11 mouse cellular contexts compared by ENCODE assay signal in genomic region chr17:79454526-79454925, GRCm38 (mm10).
DNase-seq lines count a peak whose midpoint lies in the region; ATAC-seq lines count a peak whose summit lies in the region.
"Had no signal": no experiment of that assay in that cellular context is flagged by ENCODE, and none has a peak within 500 bp of the region (broad histone marks: within the 10 kb centered on the region; RNA-seq: fewer than 3 reads in every experiment).

No protein-coding gene starts in this region.

- no peaks in the 10 kb centered on the region for H3K27me3 ChIP-seq in kidney, embryonic 16.5 days (ENCODE audit: insufficient read depth, low read length)
- H3K27me3 ChIP-seq in hindbrain, embryonic 16.5 days (replicated peaks; ENCODE audit: control insufficient read depth, insufficient read depth, low read length): no peaks in the 10 kb centered on the region
- H3K27me3 ChIP-seq: megakaryocyte, embryonic 14.5 days had no signal

- H3K4me2 ChIP-seq in kidney, embryonic 16.5 days (replicated peaks; ENCODE audit: low read depth, low read length): no peak overlapping the region
- H3K4me2 ChIP-seq in hindbrain, embryonic 16.5 days (ENCODE audit: low read length): no peak overlapping the region

- H3K4me3 ChIP-seq in kidney, embryonic 16.5 days (ENCODE audit: low read length): no peak overlapping the region
- no peak overlapping the region for H3K4me3 ChIP-seq in hindbrain, embryonic 16.5 days (ENCODE audit: low read length)
- H3K4me3 ChIP-seq: megakaryocyte, embryonic 14.5 days had no signal

- ATAC-seq in kidney, embryonic 16.5 days (ENCODE audit: low FRiP score, low TSS enrichment): peak; percentile 63
- ATAC-seq in hindbrain, embryonic 16.5 days: no peak

- no peaks in the 10 kb centered on the region for H3K36me3 ChIP-seq in kidney, embryonic 16.5 days (ENCODE audit: insufficient read depth, low read length)
- H3K36me3 ChIP-seq in hindbrain, embryonic 16.5 days (ENCODE audit: control insufficient read depth, insufficient read depth, low read length): no peaks in the 10 kb centered on the region

- no peaks in the 10 kb centered on the region for H3K9me3 ChIP-seq in kidney, embryonic 16.5 days (ENCODE audit: low read length)
- H3K9me3 ChIP-seq in hindbrain, embryonic 16.5 days (ENCODE audit: control insufficient read depth, low read length): no peaks in the 10 kb centered on the region

- H3K4me1 ChIP-seq in kidney, embryonic 16.5 days (ENCODE audit: insufficient read depth, low read length): peaks cover 17% of the 10 kb centered on the region; the same call in 1 of the 2 replicates
- no peaks in the 10 kb centered on the region for H3K4me1 ChIP-seq in hindbrain, embryonic 16.5 days (ENCODE audit: control insufficient read depth, insufficient read depth, low read depth, low read length)
- H3K4me1 ChIP-seq: megakaryocyte, embryonic 14.5 days had no signal

- no peak overlapping the region for H3K9ac ChIP-seq in kidney, embryonic 16.5 days (replicated peaks; ENCODE audit: low read length)
- H3K9ac ChIP-seq in hindbrain, embryonic 16.5 days (ENCODE audit: low read depth, low read length): no peak overlapping the region

- peak overlapping the region; percentile 55; the same call in 1 of the 2 replicates for H3K27ac ChIP-seq in kidney, embryonic 16.5 days (ENCODE audit: low read length)
- no peak overlapping the region for H3K27ac ChIP-seq in hindbrain, embryonic 16.5 days (ENCODE audit: low read depth, low read length)

- DNase-seq in gastrocnemius, adult 18-20 months (ENCODE audit: low spot score): peak; percentile 3
- no peak for DNase-seq in gastrocnemius, postnatal 4 days (ENCODE audit: low spot score in 2 of 2)
- peak; percentile 56 for DNase-seq in ovary, adult 18-20 months (ENCODE audit: low spot score)
- no peak for DNase-seq in ovary, postnatal 14 days (ENCODE audit: low spot score)
- DNase-seq in testis, postnatal 14 days (ENCODE audit: low spot score): peak; percentile 21
- DNase-seq in frontal cortex, postnatal 25 days (ENCODE audit: low spot score in 2 of 2): no peak
- DNase-seq: cerebellum, postnatal 25 days; right cerebral cortex, adult 18-20 months had no signal

- WGBS in kidney, embryonic 16.5 days: 25% methylated on average over 5 of the region's 5 CpGs
- 34% methylated on average over 5 of the region's 5 CpGs for WGBS in hindbrain, embryonic 16.5 days

Comparison
In these comparisons a context has a peak if more than half of its experiments do, and no peak if none do; other contexts are left out.
1. DNase-seq: peak in gastrocnemius, adult 18-20 months (single experiment), ovary, adult 18-20 months (single experiment) and testis, postnatal 14 days (single experiment); none in gastrocnemius, postnatal 4 days (0 of 2), ovary, postnatal 14 days (single experiment) and frontal cortex, postnatal 25 days (0 of 2).